Mouse (Mus musculus): ENCODE measurements around the gene Chn1. TPM values are rescaled to one million over a fixed set of nuclear protein-coding genes. Genes with fewer than 3 reads are reported as not detected.
A peak's percentile ranks its signal among the peaks of the same experiment; 100 is the strongest.
"Not testable (repeated sequence)": the region's sequence is repeated elsewhere in the genome, so short reads cannot be mapped to it uniquely, and the experiment has no call there.

The Chn1 gene
- 70.1 and 75.4 TPM in 2 replicates for polyA plus RNA-seq (2015; fragmentation: Nextera tagmentation; extraction: Ambion mirVana)

- Histone ChIP-seq H3K36me3 (ENCODE audit: control insufficient read depth, insufficient read depth, low read length) (no peaks in the 10 kb centered on the region), H3K4me2 (ENCODE audit: low read length) (peak within 1 kb of the TSS; percentile 68), H3K4me1 (ENCODE audit: control insufficient read depth, insufficient read depth, low read depth, low read length) (peaks cover 8% of the 10 kb centered on the region), H3K9me3 (ENCODE audit: control insufficient read depth, low read length) (no peaks in the 10 kb centered on the region), H3K4me3 (ENCODE audit: low read length) (peak within 1 kb of the TSS; percentile 82), H3K9ac (ENCODE audit: low read depth, low read length) (peak within 1 kb of the TSS; percentile 86), H3K27me3 (replicated peaks; ENCODE audit: control insufficient read depth, insufficient read depth, low read length) (no peaks in the 10 kb centered on the region), H3K27ac (ENCODE audit: low read depth, low read length) (peak within 1 kb of the TSS; percentile 92)
- peak; percentile 94 for ATAC-seq
- under 1% methylated on average over 99 of the region's 131 CpGs for WGBS
These were observed at the start of gene Chn1 for GRCm38 (mm10) chr2:73774786-73775682. TSS of gene Chn1 (minus strand) at chr2:73775346.

GRCm38 (mm10) chr2:73818742-73819141 is 43.6 kb upstream of the Chn1 start:
- WGBS: 81% methylated on average over 4 of the region's 4 CpGs
- Histone ChIP-seq H3K4me2 (ENCODE audit: low read length) (no peak overlapping the region), H3K27ac (ENCODE audit: low read depth, low read length) (no peak overlapping the region)

GRCm38 (mm10) chr2:73807609-73808008 is 32.5 kb upstream of the Chn1 start:
- Histone ChIP-seq H3K4me3 (ENCODE audit: low read length) (no peak overlapping the region), H3K4me2 (ENCODE audit: low read length) (no peak overlapping the region), H3K27ac (ENCODE audit: low read depth, low read length) (no peak overlapping the region), H3K9me3 (ENCODE audit: control insufficient read depth, low read length) (no peaks in the 10 kb centered on the region), H3K27me3 (replicated peaks; ENCODE audit: control insufficient read depth, insufficient read depth, low read length) (no peaks in the 10 kb centered on the region), H3K4me1 (ENCODE audit: control insufficient read depth, insufficient read depth, low read depth, low read length) (no peaks in the 10 kb centered on the region), H3K36me3 (ENCODE audit: control insufficient read depth, insufficient read depth, low read length) (no peaks in the 10 kb centered on the region), H3K9ac (ENCODE audit: low read depth, low read length) (no peak overlapping the region)
- WGBS: 83% methylated on average over 8 of the region's 8 CpGs
- no peak for ATAC-seq

More at GRCm38 (mm10) chr2:73818742-73819141, 43.6 kb upstream of the Chn1 start:
- Histone ChIP-seq H3K4me3 (ENCODE audit: low read length) (no peak overlapping the region), H3K9ac (ENCODE audit: low read depth, low read length) (no peak overlapping the region), H3K36me3 (ENCODE audit: control insufficient read depth, insufficient read depth, low read length) (peaks cover 12% of the 10 kb centered on the region; the same call in 1 of the 2 replicates), H3K4me1 (ENCODE audit: control insufficient read depth, insufficient read depth, low read depth, low read length) (no peaks in the 10 kb centered on the region), H3K27me3 (replicated peaks; ENCODE audit: control insufficient read depth, insufficient read depth, low read length) (no peaks in the 10 kb centered on the region), H3K9me3 (ENCODE audit: control insufficient read depth, low read length) (no peaks in the 10 kb centered on the region)
- ATAC-seq: no peak

- H3K27ac ChIP-seq (ENCODE audit: low read depth, low read length); H3K36me3 ChIP-seq (ENCODE audit: control insufficient read depth, insufficient read depth, low read length); H3K27me3 ChIP-seq (replicated peaks; ENCODE audit: control insufficient read depth, insufficient read depth, low read length); H3K9ac ChIP-seq (ENCODE audit: low read depth, low read length); H3K4me1 ChIP-seq (ENCODE audit: control insufficient read depth, insufficient read depth, low read depth, low read length); H3K4me2 ChIP-seq (ENCODE audit: low read length); ATAC-seq; H3K9me3 ChIP-seq (ENCODE audit: control insufficient read depth, low read length); H3K4me3 ChIP-seq (ENCODE audit: low read length): not testable (repeated sequence)
- 90% methylated on average over 9 of the region's 9 CpGs for WGBS
These were observed 25.0 kb upstream of the Chn1 start for GRCm38 (mm10) chr2:73800127-73800526.

- no peak overlapping the region for H3K9ac ChIP-seq (ENCODE audit: low read depth, low read length)
- no peak for ATAC-seq
- no peak overlapping the region for H3K4me2 ChIP-seq (ENCODE audit: low read length)
- H3K27ac ChIP-seq (ENCODE audit: low read depth, low read length): no peak overlapping the region
- H3K36me3 ChIP-seq (ENCODE audit: control insufficient read depth, insufficient read depth, low read length): no peaks in the 10 kb centered on the region
- H3K9me3 ChIP-seq (ENCODE audit: control insufficient read depth, low read length): no peaks in the 10 kb centered on the region
- WGBS: 75% methylated on average over 5 of the region's 5 CpGs
- H3K4me3 ChIP-seq (ENCODE audit: low read length): no peak overlapping the region
- no peaks in the 10 kb centered on the region for H3K27me3 ChIP-seq (replicated peaks; ENCODE audit: control insufficient read depth, insufficient read depth, low read length)
- H3K4me1 ChIP-seq (ENCODE audit: control insufficient read depth, insufficient read depth, low read depth, low read length): no peaks in the 10 kb centered on the region
These were observed 23.6 kb upstream of the Chn1 start for GRCm38 (mm10) chr2:73798786-73799185.

- no peaks in the 10 kb centered on the region for H3K27me3 ChIP-seq (replicated peaks; ENCODE audit: control insufficient read depth, insufficient read depth, low read length)
- no peak overlapping the region for H3K9ac ChIP-seq (ENCODE audit: low read depth, low read length)
- H3K4me3 ChIP-seq (ENCODE audit: low read length): no peak overlapping the region
- no peaks in the 10 kb centered on the region for H3K4me1 ChIP-seq (ENCODE audit: control insufficient read depth, insufficient read depth, low read depth, low read length)
- H3K4me2 ChIP-seq (ENCODE audit: low read length): no peak overlapping the region
- no peaks in the 10 kb centered on the region for H3K36me3 ChIP-seq (ENCODE audit: control insufficient read depth, insufficient read depth, low read length)
- WGBS: 60% methylated on average over 4 of the region's 4 CpGs
- no peak for ATAC-seq
- H3K27ac ChIP-seq (ENCODE audit: low read depth, low read length): no peak overlapping the region
- H3K9me3 ChIP-seq (ENCODE audit: control insufficient read depth, low read length): no peaks in the 10 kb centered on the region
These were observed 23.0 kb upstream of the Chn1 start for GRCm38 (mm10) chr2:73798136-73798535.

GRCm38 (mm10) chr2:73791846-73792630 is 16.9 kb upstream of the Chn1 start:
- 59% methylated on average over 19 of the region's 19 CpGs for WGBS
- H3K27me3 ChIP-seq (replicated peaks; ENCODE audit: control insufficient read depth, insufficient read depth, low read length): no peaks in the 10 kb centered on the region
- H3K27ac ChIP-seq (ENCODE audit: low read depth, low read length): no peak overlapping the region
- no peak overlapping the region for H3K9ac ChIP-seq (ENCODE audit: low read depth, low read length)
- no peaks in the 10 kb centered on the region for H3K36me3 ChIP-seq (ENCODE audit: control insufficient read depth, insufficient read depth, low read length)
- H3K9me3 ChIP-seq (ENCODE audit: control insufficient read depth, low read length): no peaks in the 10 kb centered on the region
- no peak overlapping the region for H3K4me3 ChIP-seq (ENCODE audit: low read length)
- no peaks in the 10 kb centered on the region for H3K4me1 ChIP-seq (ENCODE audit: control insufficient read depth, insufficient read depth, low read depth, low read length)
- no peak overlapping the region for H3K4me2 ChIP-seq (ENCODE audit: low read length)
- ATAC-seq: no peak

- Histone ChIP-seq H3K4me2 (ENCODE audit: low read length) (no peak overlapping the region), H3K36me3 (ENCODE audit: control insufficient read depth, insufficient read depth, low read length) (no peaks in the 10 kb centered on the region), H3K4me3 (ENCODE audit: low read length) (no peak overlapping the region), H3K27me3 (replicated peaks; ENCODE audit: control insufficient read depth, insufficient read depth, low read length) (no peaks in the 10 kb centered on the region), H3K9ac (ENCODE audit: low read depth, low read length) (no peak overlapping the region), H3K9me3 (ENCODE audit: control insufficient read depth, low read length) (no peaks in the 10 kb centered on the region), H3K27ac (ENCODE audit: low read depth, low read length) (no peak overlapping the region), H3K4me1 (ENCODE audit: control insufficient read depth, insufficient read depth, low read depth, low read length) (no peaks in the 10 kb centered on the region)
- ATAC-seq: peak; percentile 95
- WGBS: 70% methylated on average over 2 of the region's 2 CpGs
These were observed 15.2 kb upstream of the Chn1 start for GRCm38 (mm10) chr2:73790332-73790731.

GRCm38 (mm10) chr2:73788395-73788794 is 13.2 kb upstream of the Chn1 start:
- no peaks in the 10 kb centered on the region; the same call in 1 of the 2 replicates for H3K9me3 ChIP-seq (ENCODE audit: control insufficient read depth, low read length)
- no peak for ATAC-seq
- no peaks in the 10 kb centered on the region for H3K4me1 ChIP-seq (ENCODE audit: control insufficient read depth, insufficient read depth, low read depth, low read length)
- H3K27ac ChIP-seq (ENCODE audit: low read depth, low read length): no peak overlapping the region
- no peak overlapping the region for H3K4me2 ChIP-seq (ENCODE audit: low read length)
- WGBS: 85% methylated on average over 6 of the region's 6 CpGs
- no peaks in the 10 kb centered on the region for H3K27me3 ChIP-seq (replicated peaks; ENCODE audit: control insufficient read depth, insufficient read depth, low read length)
- H3K36me3 ChIP-seq (ENCODE audit: control insufficient read depth, insufficient read depth, low read length): no peaks in the 10 kb centered on the region
- no peak overlapping the region for H3K9ac ChIP-seq (ENCODE audit: low read depth, low read length)
- H3K4me3 ChIP-seq (ENCODE audit: low read length): no peak overlapping the region
